Mouse (Mus musculus): Measurements from ENCODE around the gene Prom2. TPM values are rescaled to one million over a fixed set of nuclear protein-coding genes. Genes with fewer than 3 reads are reported as not detected.

Gene Prom2
- polyA plus RNA-seq, 1 experiment from 2014 or later, result 2.2 TPM

DNA sequence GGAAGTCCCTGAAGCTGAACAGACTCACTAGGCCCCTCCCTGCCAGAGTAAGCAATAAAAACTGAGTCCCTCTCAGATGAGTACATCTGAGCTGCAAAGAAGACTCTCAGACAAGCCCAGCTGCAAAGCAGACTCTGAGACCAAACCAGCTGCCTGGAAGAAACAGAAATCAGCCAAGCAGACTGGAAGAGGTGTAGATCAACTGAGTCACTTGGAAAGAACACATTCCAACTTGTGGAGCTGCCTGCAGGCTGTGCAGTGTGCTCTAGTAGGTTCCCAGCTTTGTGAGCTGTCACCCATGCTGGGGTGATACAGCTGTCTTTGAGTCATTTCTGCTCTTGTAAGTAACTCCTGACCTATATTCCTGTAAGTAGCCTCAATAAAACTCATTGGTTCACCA is 8.4 kb upstream of the Prom2 start:
- ATAC-seq (ENCODE audit: borderline replicate concordance, extremely low read depth, low FRiP score, low TSS enrichment), result no peak
- H3K4me2 ChIP-seq, result no peak overlapping the region

DNA sequence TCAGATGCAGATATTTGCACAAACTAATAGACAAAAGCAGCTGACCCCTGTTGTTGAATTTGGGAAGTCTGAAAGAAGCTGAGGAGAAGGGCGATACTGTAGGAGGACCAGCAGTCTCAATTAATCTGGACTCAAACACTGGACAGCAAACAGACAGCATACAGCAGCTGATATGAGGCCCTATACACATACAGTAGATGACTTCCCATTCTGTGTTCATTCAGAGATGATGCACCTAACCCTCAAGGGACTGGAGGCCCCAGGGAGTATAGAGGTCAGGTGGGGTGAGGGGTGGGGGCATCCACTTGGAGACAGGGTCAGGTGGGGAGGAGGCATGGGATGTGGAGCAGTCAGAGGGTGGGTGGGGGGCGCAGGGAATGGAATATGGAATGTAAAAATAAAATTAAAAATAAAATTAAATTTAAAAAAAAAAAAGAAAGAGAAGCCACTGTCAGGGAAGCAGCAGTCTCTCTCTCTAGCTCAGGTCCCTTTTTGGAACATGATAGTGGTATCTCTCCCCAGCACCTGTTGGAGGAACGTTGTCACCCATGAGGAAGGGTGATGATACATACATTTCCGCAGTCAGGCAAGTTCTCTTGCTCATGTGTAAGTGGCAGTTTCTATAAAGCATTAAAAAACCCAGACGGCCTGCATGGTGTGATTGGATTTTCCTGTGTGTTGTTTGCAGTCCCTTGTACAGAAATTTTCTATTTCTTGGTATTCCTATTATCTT is 7.2 kb upstream of the Prom2 start:
- Histone ChIP-seq H3K4me2 (no peak overlapping the region), H3K27ac (no peak overlapping the region), H3K27me3 (no peaks in the 10 kb centered on the region; the same call in 1 of the 2 replicates), H3K9ac (no peak overlapping the region), H3K36me3 (no peaks in the 10 kb centered on the region), H3K9me3 (no peaks in the 10 kb centered on the region), H3K4me1 (no peaks in the 10 kb centered on the region), H3K4me3 (no peak overlapping the region)
- WGBS, result 65% methylated on average over 5 of the region's 5 CpGs
- ATAC-seq (ENCODE audit: borderline replicate concordance, extremely low read depth, low FRiP score, low TSS enrichment), result no peak

More for the DNA sequence above, 8.4 kb upstream of the Prom2 start:
- Histone ChIP-seq H3K36me3 (no peaks in the 10 kb centered on the region), H3K4me1 (no peaks in the 10 kb centered on the region), H3K27me3 (no peaks in the 10 kb centered on the region), H3K9me3 (no peaks in the 10 kb centered on the region), H3K4me3 (no peak overlapping the region), H3K9ac (no peak overlapping the region), H3K27ac (no peak overlapping the region)

DNA sequence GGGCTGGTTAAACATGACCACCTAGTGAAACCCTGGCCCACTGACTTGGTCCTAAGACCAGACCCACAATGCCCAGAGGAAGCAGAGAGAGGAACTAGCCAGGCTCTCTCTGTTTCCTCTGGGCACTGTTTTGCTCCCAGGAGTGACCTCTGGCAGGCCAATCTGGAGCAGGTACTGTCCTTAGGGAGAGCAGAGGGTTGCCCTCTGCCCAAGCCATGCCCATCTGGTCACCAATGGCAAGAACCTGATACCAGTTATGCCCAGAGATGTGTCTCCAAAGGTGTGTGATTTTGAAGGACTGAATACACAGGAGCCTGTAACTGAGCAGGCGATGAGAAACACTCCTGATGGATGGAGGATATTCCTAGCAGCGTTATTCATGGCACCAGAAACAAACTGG is 430 bp upstream of the Prom2 start:
- Histone ChIP-seq H3K9me3 (no peaks in the 10 kb centered on the region), H3K4me3 (no peak overlapping the region), H3K27me3 (peaks cover 47% of the 10 kb centered on the region), H3K4me1 (peaks cover 8% of the 10 kb centered on the region; the same call in 1 of the 2 replicates), H3K27ac (no peak overlapping the region), H3K4me2 (no peak overlapping the region), H3K9ac (no peak overlapping the region), H3K36me3 (no peaks in the 10 kb centered on the region)
- WGBS, result 78% methylated on average over 2 of the region's 2 CpGs
- no peak for ATAC-seq (ENCODE audit: borderline replicate concordance, extremely low read depth, low FRiP score, low TSS enrichment)

DNA sequence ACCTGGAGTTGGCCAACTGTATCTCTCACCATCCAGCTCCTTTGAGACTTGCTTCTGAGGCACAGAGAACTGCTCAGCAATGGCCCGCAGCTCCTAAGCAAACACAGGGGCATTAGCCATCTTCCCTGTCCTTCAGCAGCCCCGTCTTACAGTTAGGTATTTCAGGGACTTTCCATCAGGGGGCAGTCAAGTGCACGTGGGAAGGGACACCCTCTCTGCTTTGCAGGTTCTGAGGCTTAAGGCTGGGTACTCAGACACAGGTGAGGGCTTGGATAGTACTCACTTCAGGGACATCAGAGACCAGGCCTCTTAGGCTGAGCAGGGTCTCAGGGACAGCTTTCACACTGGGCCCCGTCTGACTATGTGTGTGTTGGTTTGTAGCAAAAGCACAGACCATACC is 1.8 kb downstream of the Prom2 start:
- Histone ChIP-seq H3K36me3 (no peaks in the 10 kb centered on the region), H3K9ac (no peak overlapping the region), H3K9me3 (no peaks in the 10 kb centered on the region), H3K27me3 (peaks cover 47% of the 10 kb centered on the region), H3K27ac (no peak overlapping the region), H3K4me1 (peaks cover 8% of the 10 kb centered on the region; the same call in 1 of the 2 replicates), H3K4me3 (no peak overlapping the region), H3K4me2 (no peak overlapping the region)
- no peak for ATAC-seq (ENCODE audit: borderline replicate concordance, extremely low read depth, low FRiP score, low TSS enrichment)
- 21% methylated on average over 4 of the region's 4 CpGs for WGBS

DNA sequence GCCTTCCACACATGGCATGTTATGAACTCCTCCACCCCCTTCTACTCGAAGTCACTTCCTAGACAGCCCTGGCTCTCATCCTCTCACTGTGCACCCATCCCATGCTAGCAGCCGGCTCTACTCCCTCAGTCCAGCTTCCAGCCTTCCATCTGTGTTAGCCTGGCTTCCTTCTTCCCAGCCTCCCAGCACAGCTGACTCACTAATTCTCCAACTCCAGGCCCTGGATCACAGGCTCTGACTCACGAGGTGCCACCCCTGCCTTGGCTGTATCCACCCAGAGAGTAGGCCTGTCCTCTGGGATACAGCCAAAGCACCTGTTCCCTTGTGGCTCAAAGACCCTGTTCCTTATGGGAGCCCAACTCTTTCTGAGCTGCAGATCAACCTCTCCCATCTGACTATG is 3.7 kb downstream of the Prom2 start:
- Histone ChIP-seq H3K4me1 (peaks cover 8% of the 10 kb centered on the region; the same call in 1 of the 2 replicates), H3K36me3 (no peaks in the 10 kb centered on the region), H3K27me3 (peaks cover 42% of the 10 kb centered on the region), H3K9ac (no peak overlapping the region), H3K27ac (no peak overlapping the region), H3K4me2 (no peak overlapping the region), H3K4me3 (no peak overlapping the region), H3K9me3 (no peaks in the 10 kb centered on the region)
- 50% methylated on average over 3 of the region's 3 CpGs for WGBS
- no peak for ATAC-seq (ENCODE audit: borderline replicate concordance, extremely low read depth, low FRiP score, low TSS enrichment)

DNA sequence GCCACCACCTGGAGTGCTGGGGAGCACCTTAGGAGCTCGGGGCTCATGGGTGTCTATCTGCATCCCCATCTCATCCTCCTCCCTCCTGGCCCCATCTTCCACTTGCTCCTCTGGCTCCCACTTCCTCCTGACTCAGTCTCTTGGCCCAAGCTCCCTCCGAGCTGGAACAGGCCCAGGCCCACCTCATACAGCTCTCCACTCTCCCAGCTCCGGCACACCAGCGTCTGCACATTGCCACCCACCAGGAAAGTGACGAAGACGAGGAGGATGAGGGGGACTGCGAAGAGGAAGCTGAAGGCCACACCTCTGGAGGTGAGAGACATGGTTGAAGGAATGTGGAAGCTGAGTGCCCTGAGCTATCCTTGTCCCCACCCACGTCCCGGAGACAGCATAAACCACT is 5.9 kb downstream of the Prom2 start:
- no peaks in the 10 kb centered on the region for H3K4me1 ChIP-seq
- no peak for ATAC-seq (ENCODE audit: borderline replicate concordance, extremely low read depth, low FRiP score, low TSS enrichment)
- H3K27me3 ChIP-seq, result peaks cover 20% of the 10 kb centered on the region
- H3K36me3 ChIP-seq, result no peaks in the 10 kb centered on the region
- H3K9me3 ChIP-seq, result no peaks in the 10 kb centered on the region
- no peak overlapping the region for H3K9ac ChIP-seq
- H3K27ac ChIP-seq, result no peak overlapping the region
- 67% methylated on average over 9 of the region's 9 CpGs for WGBS
- H3K4me2 ChIP-seq, result no peak overlapping the region
- H3K4me3 ChIP-seq, result no peak overlapping the region

DNA sequence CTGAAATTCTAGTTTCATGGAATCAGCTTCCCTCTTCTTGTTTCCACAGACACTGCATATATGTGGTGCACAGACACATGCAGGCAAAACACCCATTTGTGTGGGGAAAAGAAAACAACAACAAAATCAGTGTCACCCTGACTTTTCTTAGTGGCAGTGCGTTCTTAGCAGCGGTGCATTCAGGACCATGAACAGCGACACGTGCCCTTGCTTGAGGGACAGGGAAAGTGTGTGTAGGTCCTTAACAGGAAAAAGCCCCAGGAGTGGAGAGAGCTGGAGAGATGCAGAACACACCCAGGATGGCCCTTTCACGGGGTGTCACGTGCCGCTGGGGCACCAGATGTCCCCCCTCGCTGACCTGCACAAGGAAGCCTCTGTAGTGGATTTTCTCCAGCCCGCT is 8.9 kb downstream of the Prom2 start:
- H3K9me3 ChIP-seq, result no peaks in the 10 kb centered on the region
- 10% methylated on average over 9 of the region's 9 CpGs for WGBS
- H3K9ac ChIP-seq, result no peak overlapping the region
- H3K27me3 ChIP-seq, result no peaks in the 10 kb centered on the region
- ATAC-seq (ENCODE audit: borderline replicate concordance, extremely low read depth, low FRiP score, low TSS enrichment), result no peak
- no peak overlapping the region for H3K27ac ChIP-seq
- H3K4me3 ChIP-seq, result no peak overlapping the region
- no peaks in the 10 kb centered on the region for H3K4me1 ChIP-seq
- no peaks in the 10 kb centered on the region for H3K36me3 ChIP-seq
- no peak overlapping the region for H3K4me2 ChIP-seq

DNA sequence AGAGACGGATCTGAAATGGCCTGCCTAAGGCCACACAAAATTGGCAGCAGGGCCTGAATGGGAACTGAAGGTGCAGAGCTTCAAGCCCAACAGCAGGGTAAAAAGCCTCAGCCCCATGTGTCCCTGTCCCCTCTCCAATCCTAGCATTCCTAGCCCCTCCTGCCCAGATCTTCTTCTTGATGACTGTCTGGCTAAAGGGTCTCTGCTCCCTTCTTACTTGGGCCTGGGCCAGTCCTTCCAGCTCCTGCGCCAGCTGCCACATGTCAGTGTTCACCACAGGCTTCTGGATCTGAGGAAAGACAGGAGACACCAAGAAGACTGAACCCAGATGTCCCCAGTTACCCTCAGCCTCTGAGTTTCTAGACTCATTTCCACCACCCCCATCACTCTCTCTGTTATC is 9.7 kb downstream of the Prom2 start:
- Histone ChIP-seq H3K27me3 (no peaks in the 10 kb centered on the region), H3K9ac (no peak overlapping the region), H3K4me2 (no peak overlapping the region), H3K27ac (no peak overlapping the region), H3K4me3 (no peak overlapping the region), H3K9me3 (no peaks in the 10 kb centered on the region), H3K4me1 (no peaks in the 10 kb centered on the region), H3K36me3 (no peaks in the 10 kb centered on the region)
- WGBS, result 55% methylated on average over 2 of the region's 2 CpGs
- ATAC-seq (ENCODE audit: borderline replicate concordance, extremely low read depth, low FRiP score, low TSS enrichment), result peak; percentile 20; the same call in 1 of the 2 replicates

DNA sequence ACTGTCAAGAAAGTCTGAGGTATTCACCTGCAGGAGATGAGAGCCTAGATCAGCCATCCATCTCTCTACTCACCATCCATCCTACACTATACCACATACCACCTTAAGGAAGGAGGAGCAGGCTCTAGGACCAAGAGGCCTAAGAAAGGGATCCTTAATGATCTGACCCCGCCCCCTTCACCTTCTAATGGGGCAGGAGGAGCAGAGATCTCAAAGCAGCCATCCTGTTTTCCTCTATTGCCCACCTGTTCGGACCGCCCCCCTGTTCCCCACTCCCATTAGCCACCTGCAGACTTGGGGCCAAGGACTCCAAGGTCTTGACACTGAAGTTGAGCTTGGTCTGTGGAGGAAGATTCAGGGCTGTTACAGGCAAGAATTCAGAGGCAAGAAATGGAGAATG is 10.8 kb downstream of the Prom2 start:
- Histone ChIP-seq H3K27ac (no peak overlapping the region), H3K4me3 (no peak overlapping the region), H3K27me3 (no peaks in the 10 kb centered on the region), H3K36me3 (no peaks in the 10 kb centered on the region), H3K9ac (no peak overlapping the region), H3K4me1 (no peaks in the 10 kb centered on the region), H3K9me3 (no peaks in the 10 kb centered on the region), H3K4me2 (no peak overlapping the region)
- no peak for ATAC-seq (ENCODE audit: borderline replicate concordance, extremely low read depth, low FRiP score, low TSS enrichment)
- WGBS, result 62% methylated on average over 3 of the region's 3 CpGs

DNA sequence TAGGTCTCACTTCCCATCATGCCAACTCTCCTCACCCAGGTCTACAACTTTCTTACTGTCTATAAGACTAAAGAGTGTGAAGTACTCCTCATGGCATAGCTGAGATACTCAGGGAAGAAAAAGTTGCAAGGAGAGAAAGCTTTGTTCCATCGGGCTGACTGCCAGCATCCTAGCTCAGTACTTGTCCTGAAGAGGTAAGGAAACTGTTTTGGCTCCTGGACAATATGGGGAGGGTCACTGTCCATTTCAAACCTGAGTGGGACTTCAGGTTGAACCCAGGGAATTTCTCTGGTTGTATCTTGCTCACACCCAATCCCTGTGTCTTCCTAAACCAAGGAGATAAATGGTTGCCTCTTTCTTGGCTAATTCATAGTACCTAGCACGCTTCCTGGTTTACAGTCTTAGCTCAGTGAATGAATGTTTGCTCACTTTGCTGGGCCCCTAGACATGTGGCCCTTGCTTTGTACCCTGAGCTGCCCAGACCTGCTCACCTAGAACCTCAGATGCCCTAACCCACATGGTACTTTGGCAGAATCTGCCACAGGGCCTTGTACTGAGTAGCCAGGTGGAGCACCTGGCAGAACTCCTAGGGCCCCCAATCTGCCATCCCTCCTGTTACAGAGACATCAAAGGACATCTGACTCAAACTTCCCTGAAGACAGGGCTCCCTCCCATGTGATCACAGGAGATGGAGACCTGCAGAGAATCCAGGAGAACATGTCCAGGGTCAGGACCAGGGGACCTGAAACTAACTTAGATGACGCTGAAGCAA is 16.1 kb downstream of the Prom2 start:
- Histone ChIP-seq H3K4me1 (peaks cover 28% of the 10 kb centered on the region), H3K9ac (no peak overlapping the region), H3K4me2 (no peak overlapping the region), H3K4me3 (no peak overlapping the region), H3K27ac (no peak overlapping the region), H3K36me3 (no peaks in the 10 kb centered on the region), H3K9me3 (no peaks in the 10 kb centered on the region), H3K27me3 (no peaks in the 10 kb centered on the region)
- WGBS, result 74% methylated on average over 3 of the region's 3 CpGs
- ATAC-seq (ENCODE audit: borderline replicate concordance, extremely low read depth, low FRiP score, low TSS enrichment), result no peak

DNA sequence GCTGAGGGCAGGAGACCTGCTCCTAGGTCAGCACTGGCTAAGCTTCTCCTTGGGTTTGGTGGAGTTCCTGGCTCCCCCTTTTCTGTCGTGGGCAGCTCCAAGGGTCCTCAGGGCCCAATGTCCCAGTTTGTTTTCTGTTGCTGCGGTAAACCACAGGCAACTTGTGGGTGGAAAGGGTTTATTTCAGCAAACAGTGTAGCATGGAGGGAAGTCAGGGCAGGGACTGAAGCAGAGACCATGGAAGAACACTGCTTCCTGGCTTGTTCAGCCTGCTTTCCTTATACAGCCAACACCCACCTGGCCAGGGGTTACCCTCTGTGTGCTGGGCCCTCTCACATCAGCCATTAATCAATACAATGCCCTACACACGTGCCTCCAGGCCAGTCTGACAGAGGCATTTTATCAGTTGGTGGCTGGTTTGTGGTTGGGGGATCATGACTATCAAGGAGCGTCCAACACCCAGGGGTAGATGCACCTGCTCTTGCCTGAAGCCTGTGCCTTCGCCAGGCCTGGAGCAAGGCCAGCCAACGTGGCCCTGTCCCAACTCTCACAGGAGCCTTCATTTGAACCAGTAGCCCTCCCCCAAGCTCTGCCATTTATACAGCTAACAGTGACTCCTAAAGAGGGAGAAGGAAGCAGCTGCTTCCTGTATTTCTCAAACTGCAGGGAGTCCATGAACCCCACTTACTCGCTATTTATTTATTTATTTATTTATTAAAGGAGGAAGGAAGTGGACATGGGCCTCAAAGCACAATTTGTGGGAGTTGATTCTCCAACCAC is 17.1 kb downstream of the Prom2 start:
- H3K9ac ChIP-seq, result no peak overlapping the region
- no peaks in the 10 kb centered on the region for H3K27me3 ChIP-seq
- peaks cover 28% of the 10 kb centered on the region for H3K4me1 ChIP-seq
- H3K27ac ChIP-seq, result peak overlapping the region; percentile 12; the same call in 1 of the 2 replicates
- H3K4me2 ChIP-seq, result no peak overlapping the region
- no peaks in the 10 kb centered on the region for H3K9me3 ChIP-seq
- ATAC-seq (ENCODE audit: borderline replicate concordance, extremely low read depth, low FRiP score, low TSS enrichment), result no peak
- WGBS, result 52% methylated on average over 7 of the region's 7 CpGs
- H3K4me3 ChIP-seq, result no peak overlapping the region
- H3K36me3 ChIP-seq, result no peaks in the 10 kb centered on the region
